Mouse (Mus musculus): ENCODE measurements around the gene Rgs4.

Rgs4 gene

GRCm38 (mm10) chr1:169747473-169747872 lies at the start of gene Rgs4:
Rgs4 (minus strand) TSS chr1:169747642.
- peak; percentile 56 for DNase-seq (ENCODE audit: low spot score)

GRCm38 (mm10) chr1:169792437-169792836 lies 45.0 kb upstream of the Rgs4 start:
- no peak for DNase-seq (ENCODE audit: low spot score)

- DNase-seq (ENCODE audit: low spot score), result no peak
These were observed 38.5 kb upstream of the Rgs4 start for GRCm38 (mm10) chr1:169785981-169786380.

- DNase-seq (ENCODE audit: low spot score), result no peak
These were observed 29.1 kb upstream of the Rgs4 start for GRCm38 (mm10) chr1:169776566-169776965.

DNA sequence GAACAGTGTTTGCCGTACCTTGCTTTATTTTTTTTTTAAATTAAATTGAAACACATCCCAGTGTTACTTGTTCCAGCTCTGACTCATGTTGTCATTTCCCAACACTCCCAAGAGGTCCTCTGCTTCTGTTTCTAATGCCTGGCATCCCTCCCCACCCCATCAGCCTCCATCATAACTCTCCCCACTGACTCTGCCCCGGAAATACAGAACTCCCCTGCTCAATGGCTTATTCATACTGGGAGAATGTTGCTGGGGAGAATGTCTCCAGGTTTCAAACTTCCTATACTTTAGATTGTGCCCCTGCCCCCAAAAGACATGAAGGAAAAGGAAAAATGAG lies 17.1 kb upstream of the Rgs4 start:
- DNase-seq (ENCODE audit: low spot score), result no peak

DNA sequence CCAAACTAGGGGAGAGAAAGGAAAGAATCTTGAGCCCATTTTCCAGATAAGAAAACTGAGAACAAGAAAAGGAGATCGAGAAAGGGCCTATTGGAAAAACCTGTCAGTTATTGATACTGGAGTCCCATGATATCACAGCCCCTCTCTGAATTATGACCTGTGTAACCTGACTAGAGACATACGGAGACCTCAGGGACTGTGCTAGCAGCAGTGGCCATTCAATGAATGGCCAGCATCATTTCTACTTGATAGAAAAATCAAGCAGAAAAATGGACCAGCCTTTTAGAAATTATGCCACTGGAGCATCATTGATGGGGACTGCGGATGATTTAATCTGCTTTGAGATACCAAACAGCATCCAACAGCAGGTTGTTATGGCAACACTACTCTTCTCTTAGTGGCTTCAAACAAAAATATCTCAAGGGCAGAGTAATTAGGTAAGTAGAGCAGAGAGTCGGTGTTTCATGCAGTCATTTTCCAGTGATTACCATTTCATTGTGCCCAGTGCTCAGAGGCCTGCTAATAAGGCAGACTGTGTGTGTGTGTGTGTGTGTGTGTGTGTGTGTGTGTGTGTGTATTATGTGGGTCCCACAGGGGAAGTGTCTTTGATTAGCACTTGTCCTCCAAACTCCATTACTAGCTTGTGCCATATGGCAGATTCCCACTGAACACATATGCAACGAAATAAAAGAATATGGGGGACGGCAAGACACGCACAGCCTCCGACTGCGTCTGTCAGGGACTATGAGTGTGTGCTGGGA lies 16.6 kb upstream of the Rgs4 start:
- DNase-seq (ENCODE audit: low spot score), result no peak

DNA sequence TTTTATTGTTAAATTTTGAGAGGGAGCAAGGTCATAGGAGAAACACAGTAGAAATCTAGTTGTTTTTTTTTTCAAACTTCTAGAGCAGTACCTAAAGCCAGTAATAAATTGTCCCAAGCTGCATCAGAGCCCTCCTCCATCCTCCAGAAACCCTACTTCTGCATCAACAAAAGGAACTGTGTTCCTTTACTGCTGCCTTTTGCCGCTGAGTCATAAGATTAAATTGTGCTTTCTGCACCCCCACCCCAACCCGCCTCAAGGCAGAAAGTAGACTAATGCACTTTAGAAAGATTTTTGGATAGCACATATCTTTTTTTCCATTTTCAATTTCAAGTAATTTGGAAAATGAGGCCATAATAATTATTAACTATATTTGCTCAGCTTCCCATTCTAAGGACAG lies 15.1 kb upstream of the Rgs4 start:
- no peak for DNase-seq (ENCODE audit: low spot score)

GRCm38 (mm10) chr1:169756532-169756931 lies 9.1 kb upstream of the Rgs4 start:
- no peak for DNase-seq (ENCODE audit: low spot score)

- DNase-seq (ENCODE audit: low spot score), result no peak
These were observed 5.0 kb upstream of the Rgs4 start for GRCm38 (mm10) chr1:169752395-169752794.

GRCm38 (mm10) chr1:169748439-169748838 lies 997 bp upstream of the Rgs4 start:
- no peak for DNase-seq (ENCODE audit: low spot score)

- DNase-seq (ENCODE audit: low spot score), result no peak
These were observed 460 bp upstream of the Rgs4 start for GRCm38 (mm10) chr1:169747902-169748301.

DNA sequence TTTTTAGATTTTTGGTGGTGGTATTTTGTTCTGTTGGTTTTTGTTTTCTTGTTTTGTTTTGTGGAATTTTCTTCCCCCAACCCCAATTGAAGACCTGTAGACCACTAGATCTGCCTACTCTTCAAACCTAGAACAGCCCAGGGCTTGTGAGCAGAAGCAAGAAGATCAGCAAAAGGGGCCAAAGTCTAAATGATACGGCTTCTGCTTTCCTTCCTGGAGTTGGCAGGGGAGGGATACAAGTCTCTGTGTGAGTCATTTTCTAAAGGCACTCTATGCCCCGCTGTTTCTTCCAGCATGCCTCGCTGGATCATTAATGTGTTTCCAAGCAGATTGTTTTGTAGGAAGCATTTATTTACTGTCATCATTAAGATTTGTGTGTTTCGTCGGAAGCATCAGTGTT lies 6.3 kb downstream of the Rgs4 start:
- DNase-seq (ENCODE audit: low spot score), result no peak

GRCm38 (mm10) chr1:169737231-169737630 lies 10.2 kb downstream of the Rgs4 start:
- DNase-seq (ENCODE audit: low spot score), result no peak

- DNase-seq (ENCODE audit: low spot score), result no peak
These were observed 11.3 kb downstream of the Rgs4 start for GRCm38 (mm10) chr1:169736139-169736538.

- DNase-seq (ENCODE audit: low spot score), result no peak
These were observed 16.8 kb downstream of the Rgs4 start for GRCm38 (mm10) chr1:169730599-169731100.

DNA sequence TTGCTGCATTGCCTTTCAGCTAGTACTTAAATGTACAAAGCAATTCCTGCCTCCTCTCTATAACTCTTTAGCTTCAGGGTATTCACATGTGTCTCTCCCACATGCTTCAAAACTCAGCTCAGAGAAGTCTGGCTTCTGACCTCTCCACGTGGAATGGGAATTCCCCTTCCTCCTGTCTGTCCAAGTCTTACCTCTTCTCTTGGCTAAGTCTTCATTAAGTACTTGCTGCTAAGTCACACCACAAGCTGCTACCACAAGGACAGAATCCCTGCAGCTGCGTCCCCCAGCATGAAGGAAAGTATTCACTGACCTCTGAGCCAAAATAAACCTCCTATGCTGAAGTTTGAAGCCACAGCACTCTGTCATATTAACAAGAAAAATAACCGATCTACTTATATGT lies 21.1 kb downstream of the Rgs4 start:
- DNase-seq (ENCODE audit: low spot score), result no peak

- no peak for DNase-seq (ENCODE audit: low spot score)
These were observed 25.6 kb downstream of the Rgs4 start for GRCm38 (mm10) chr1:169721836-169722235.

- no peak for DNase-seq (ENCODE audit: low spot score)
These were observed 42.9 kb downstream of the Rgs4 start for GRCm38 (mm10) chr1:169704395-169705087.

- DNase-seq (ENCODE audit: low spot score), result no peak
These were observed 48.3 kb downstream of the Rgs4 start for GRCm38 (mm10) chr1:169699184-169699583.

GRCm38 (mm10) chr1:169697236-169697635 lies 50.2 kb downstream of the Rgs4 start:
- no peak for DNase-seq (ENCODE audit: low spot score)

GRCm38 (mm10) chr1:169695356-169695755 lies 52.1 kb downstream of the Rgs4 start:
- DNase-seq (ENCODE audit: low spot score), result no peak

DNA sequence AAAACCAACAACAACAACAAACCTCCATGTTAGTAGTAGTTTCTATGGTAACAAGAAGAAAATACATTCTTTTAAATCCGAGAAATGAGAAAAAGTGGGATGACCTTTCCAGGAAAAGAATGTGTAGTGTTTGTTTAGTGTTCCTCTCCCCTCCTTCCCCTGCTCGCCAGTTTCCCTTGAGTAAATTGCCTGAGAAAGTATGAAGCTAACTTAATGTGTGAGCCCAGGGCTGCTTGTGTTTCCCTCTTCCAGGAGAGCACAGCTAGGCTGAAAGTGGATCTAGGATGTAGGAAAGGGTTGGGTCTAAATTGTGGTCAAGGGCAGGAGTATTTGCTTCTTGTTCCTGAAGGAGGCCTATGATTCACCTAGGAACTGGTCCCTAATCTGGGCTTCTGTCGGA lies 53.9 kb downstream of the Rgs4 start:
- no peak for DNase-seq (ENCODE audit: low spot score)

GRCm38 (mm10) chr1:169693040-169693439 lies 54.4 kb downstream of the Rgs4 start:
- DNase-seq (ENCODE audit: low spot score), result no peak

Data from yolk sac, embryonic 10.5 days (tissue).